Mouse (Mus musculus) cerebellum, adult 2 months (tissue): ENCODE measurements around the gene Gm10720. TPM values are rescaled to one million over a fixed set of nuclear protein-coding genes. Genes with fewer than 3 reads are reported as not detected.
"Not testable (repeated sequence)": the region's sequence is repeated elsewhere in the genome, so short reads cannot be mapped to it uniquely, and the experiment has no call there.

Experiments
- DNase-seq, 2 experiments: peaks; one replicate each; pipeline ENCODE4 v3.0.0; 2021
- H3K27ac ChIP-seq: fragments of 200-500 bp; 2 replicates; pipeline ENCODE4 v1.5.1; 2012; ENCODE audit warnings: low read length, control low read depth, inconsistent platforms; ENCODE audit not compliant: insufficient read depth
- H3K27me3 ChIP-seq: fragments of 200-500 bp; 2 replicates; pipeline ENCODE4 v1.6.1; 2012; ENCODE audit warnings: inconsistent platforms, mild to moderate bottlenecking, low read length, moderate library complexity; ENCODE audit not compliant: control insufficient read depth, insufficient read depth
- H3K4me1 ChIP-seq: fragments of 200-500 bp; 2 replicates; pipeline ENCODE4 v1.6.1; 2011; ENCODE audit warnings: low read length; ENCODE audit not compliant: control insufficient read depth, insufficient read depth
- H3K4me3 ChIP-seq: fragments of 200-500 bp; replicated peaks from 2 replicates; pipeline ENCODE3; 2011; ENCODE audit warnings: mild to moderate bottlenecking, low read depth, low read length, control low read depth; ENCODE audit not compliant: insufficient read depth
- WGBS: fragments of 180-500 bp; shearing (Covaris S2); methylation state at CpG from one replicate; pipeline ENCODE4 v1.1.7; 2018; 5-methylcytosine and 5-hydroxymethylcytosine counted together
- polyA plus RNA-seq: library from polyadenylated mRNA; depleted of rRNA; stranded (reverse); fragments of >200 nt; gene quantifications from 2 replicates; pipeline ENCODE4 v1.2.3, GENCODE M21; 2012

The Gm10720 gene
- polyA plus RNA-seq, 1 experiment, result not detected

- not testable (repeated sequence) for H3K27ac ChIP-seq, H3K4me3 ChIP-seq, DNase-seq, H3K27me3 ChIP-seq, H3K4me1 ChIP-seq
- WGBS, result 54% methylated on average over 1 of the region's 9 CpGs
Observed at GRCm38 (mm10) chr9:3017108-3017507, 1.7 kb downstream of the Gm10720 start, which contains the start of gene Gm10719. Gene Gm10719, plus strand, starts transcription at chr9:3017408.

- WGBS, result 57% methylated on average over 9 of the region's 9 CpGs
- not testable (repeated sequence) for H3K4me3 ChIP-seq, H3K27ac ChIP-seq, H3K27me3 ChIP-seq, H3K4me1 ChIP-seq
- peak in 1 of 2 experiments; percentile 51 for DNase-seq
Observed at GRCm38 (mm10) chr9:3018944-3019343, 3.5 kb downstream of the Gm10720 start.

DNA sequence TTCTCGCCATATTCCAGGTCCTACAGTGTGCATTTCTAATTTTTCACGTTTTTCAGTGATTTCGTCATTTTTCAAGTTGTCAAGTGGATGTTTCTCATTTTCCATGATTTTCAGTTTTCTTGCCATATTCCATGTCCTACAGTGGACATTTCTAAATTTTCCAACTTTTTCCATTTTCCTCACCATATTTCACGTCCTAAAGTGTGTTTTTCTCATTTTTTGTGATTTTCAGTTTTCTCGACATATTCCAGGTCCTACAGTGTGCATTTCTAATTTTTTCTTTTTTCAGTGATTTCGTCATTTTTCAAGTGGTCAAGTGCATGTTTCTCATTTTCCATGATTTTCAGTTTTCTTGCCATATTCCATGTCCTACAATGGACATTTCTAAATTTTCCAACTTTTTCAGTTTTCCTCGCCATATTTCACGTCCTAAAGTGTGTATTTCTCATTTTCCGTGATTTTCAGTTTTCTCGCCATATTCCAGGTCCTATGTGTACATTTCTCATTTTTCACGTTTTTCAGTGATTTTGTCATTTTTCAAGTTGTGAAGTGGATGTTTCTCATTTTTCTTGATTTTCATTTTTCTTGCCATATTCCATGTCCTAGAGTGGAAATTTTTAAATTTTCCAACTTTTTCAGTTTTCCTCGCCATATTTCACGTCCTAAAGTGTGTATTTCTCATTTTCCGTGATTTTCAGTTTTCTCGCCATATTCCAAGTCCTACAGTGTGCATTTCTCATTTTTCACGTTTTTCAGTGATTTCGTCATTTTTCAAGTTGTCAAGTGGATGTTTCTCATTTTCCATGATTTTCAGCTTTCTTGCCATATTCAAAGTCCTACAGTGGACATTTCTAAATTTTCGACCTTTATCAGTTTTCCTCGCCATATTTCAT lies 4.6 kb downstream of the Gm10720 start:
- WGBS, result 78% methylated on average over 17 of the region's 19 CpGs
- not testable (repeated sequence) for H3K4me1 ChIP-seq, H3K27ac ChIP-seq, H3K27me3 ChIP-seq, H3K4me3 ChIP-seq
- DNase-seq, result peak; percentile 57 to 62

DNA sequence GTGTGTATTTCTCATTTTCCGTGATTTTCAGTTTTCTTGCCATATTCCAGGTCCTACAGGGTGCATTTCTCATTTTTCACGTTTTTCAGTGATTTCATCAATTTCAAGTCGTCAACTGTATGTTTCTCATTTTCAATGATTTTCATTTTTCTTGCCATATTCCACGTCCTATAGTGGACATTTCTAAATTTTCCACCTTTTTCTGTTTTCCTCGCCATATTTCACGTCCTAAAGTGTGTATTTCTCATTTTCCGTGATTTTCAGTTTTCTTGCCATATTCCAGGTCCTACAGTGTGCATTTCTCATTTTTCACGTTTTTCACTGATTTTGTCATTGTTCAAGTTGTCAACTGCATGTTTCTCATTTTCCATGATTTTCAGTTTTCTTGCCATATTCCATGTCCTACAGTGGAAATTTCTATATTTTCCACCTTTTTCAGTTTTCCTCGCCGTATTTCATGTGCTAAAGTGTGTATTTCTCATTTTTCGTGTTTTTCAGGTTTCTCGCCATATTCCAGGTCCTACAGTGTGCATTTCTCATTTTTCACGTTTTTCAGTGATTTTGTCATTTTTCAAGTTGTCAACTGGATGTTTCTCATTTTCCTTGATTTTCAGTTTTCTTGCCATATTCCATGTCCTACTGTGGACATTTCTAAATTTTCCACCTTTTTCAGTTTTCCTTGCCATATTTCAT lies 7.0 kb downstream of the Gm10720 start:
- peak; percentile 59 to 71 for DNase-seq
- H3K27me3 ChIP-seq, H3K4me3 ChIP-seq, H3K27ac ChIP-seq, H3K4me1 ChIP-seq: not testable (repeated sequence)
- 72% methylated on average over 11 of the region's 13 CpGs for WGBS

DNA sequence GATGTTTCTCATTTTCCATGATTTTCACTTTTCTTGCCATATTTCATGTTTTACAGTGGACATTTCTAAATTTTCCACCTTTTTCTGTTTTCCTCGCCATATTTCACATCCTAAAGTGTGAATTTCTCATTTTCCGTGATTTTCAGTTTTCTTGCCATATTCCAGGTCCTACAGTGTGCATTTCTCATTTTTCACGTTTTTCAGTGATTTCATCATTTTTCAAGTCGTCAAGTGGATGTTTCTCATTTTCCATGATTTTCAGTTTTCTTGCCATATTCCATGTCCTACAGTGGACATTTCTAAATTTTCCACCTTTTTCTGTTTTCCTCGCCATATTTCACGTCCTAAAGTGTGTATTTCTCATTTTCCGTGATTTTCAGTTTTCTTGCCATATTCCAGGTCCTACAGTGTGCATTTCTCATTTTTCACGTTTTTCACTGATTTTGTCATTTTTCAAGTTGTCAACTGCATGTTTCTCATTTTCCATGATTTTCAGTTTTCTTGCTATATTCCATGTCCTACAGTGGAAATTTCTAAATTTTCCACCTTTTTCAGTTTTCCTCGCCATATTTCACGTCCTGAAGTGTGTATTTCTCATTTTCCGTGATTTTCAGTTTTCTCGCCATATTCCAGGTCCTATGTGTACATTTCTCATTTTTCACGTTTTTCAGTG lies 8.0 kb downstream of the Gm10720 start, which contains the start of gene Gm10718:
Gene Gm10718, plus strand, starts transcription at position 236 of the 673 bp plus-strand sequence.
- H3K4me3 ChIP-seq, H3K4me1 ChIP-seq, H3K27me3 ChIP-seq, H3K27ac ChIP-seq: not testable (repeated sequence)
- peak; percentile 17 to 18 for DNase-seq
- WGBS, result 74% methylated on average over 12 of the region's 13 CpGs

DNA sequence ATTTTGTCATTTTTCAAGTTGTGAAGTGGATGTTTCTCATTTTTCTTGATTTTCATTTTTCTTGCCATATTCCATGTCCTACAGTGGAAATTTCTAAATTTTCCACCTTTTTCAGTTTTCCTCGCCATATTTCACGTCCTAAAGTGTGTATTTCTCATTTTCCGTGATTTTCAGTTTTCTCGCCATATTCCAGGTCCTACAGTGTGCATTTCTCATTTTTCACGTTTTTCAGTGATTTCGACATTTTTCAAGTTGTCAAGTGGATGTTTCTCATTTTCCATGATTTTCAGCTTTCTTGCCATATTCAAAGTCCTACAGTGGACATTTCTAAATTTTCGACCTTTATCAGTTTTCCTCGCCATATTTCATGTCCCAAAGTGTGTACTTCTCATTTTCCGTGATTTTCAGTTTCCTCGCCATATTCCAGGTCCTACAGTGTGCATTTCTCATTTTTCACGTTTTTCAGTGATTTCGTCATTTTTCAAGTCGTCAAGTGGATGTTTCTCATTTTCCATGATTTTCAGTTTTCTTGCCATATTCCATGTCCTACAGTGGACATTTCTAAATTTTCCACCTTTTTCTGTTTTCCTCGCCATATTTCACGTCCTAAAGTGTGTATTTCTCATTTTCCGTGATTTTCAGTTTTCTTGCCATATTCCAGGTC lies 8.7 kb downstream of the Gm10720 start:
- not testable (repeated sequence) for H3K4me1 ChIP-seq, H3K27me3 ChIP-seq, H3K27ac ChIP-seq, H3K4me3 ChIP-seq
- DNase-seq, result peak; percentile 45 to 61
- WGBS, result 75% methylated on average over 16 of the region's 16 CpGs

GRCm38 (mm10) chr9:3024912-3025467 lies 9.5 kb downstream of the Gm10720 start, which contains the start of gene Gm10717:
Gene Gm10717, plus strand, starts transcription at chr9:3025417.
- 74% methylated on average over 12 of the region's 12 CpGs for WGBS
- DNase-seq, result peak; percentile 31 to 37
- H3K4me1 ChIP-seq, H3K27ac ChIP-seq, H3K4me3 ChIP-seq, H3K27me3 ChIP-seq: not testable (repeated sequence)

- not testable (repeated sequence) for H3K4me3 ChIP-seq, H3K27me3 ChIP-seq, H3K27ac ChIP-seq, H3K4me1 ChIP-seq
- peak; percentile 53 to 55 for DNase-seq
- WGBS, result 75% methylated on average over 5 of the region's 6 CpGs
Observed at GRCm38 (mm10) chr9:3025653-3026052, 10.2 kb downstream of the Gm10720 start.

GRCm38 (mm10) chr9:3026136-3026535 lies 10.7 kb downstream of the Gm10720 start:
- not testable (repeated sequence) for H3K27ac ChIP-seq

DNA sequence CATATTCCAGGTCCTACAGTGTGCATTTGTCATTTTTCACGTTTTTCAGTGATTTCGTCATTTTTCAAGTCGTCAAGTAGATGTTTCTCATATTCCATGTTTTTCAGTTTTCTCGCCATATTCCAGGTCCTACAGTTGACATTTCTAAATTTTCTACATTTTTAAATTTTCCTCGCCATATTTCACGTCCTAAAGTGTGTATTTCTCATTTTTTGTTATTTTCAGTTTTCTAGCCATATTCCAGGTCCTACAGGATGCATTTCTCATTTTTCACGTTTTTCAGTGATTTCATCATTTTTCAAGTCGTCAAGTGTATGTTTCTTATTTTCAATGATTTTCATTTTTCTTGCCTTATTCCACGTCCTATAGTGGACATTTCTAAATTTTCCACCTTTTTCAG lies 11.3 kb downstream of the Gm10720 start:
- DNase-seq, H3K4me3 ChIP-seq, H3K4me1 ChIP-seq, H3K27me3 ChIP-seq, H3K27ac ChIP-seq: not testable (repeated sequence)
- 68% methylated on average over 9 of the region's 9 CpGs for WGBS

More at GRCm38 (mm10) chr9:3026136-3026535, 10.7 kb downstream of the Gm10720 start:
- DNase-seq, H3K4me3 ChIP-seq, H3K4me1 ChIP-seq, H3K27me3 ChIP-seq: not testable (repeated sequence)
- WGBS, result 74% methylated on average over 5 of the region's 5 CpGs

GRCm38 (mm10) chr9:3027200-3027599 lies 11.7 kb downstream of the Gm10720 start:
- 71% methylated on average over 9 of the region's 9 CpGs for WGBS
- not testable (repeated sequence) for H3K4me3 ChIP-seq

More at GRCm38 (mm10) chr9:3027200-3027599, 11.7 kb downstream of the Gm10720 start:
- not testable (repeated sequence) for DNase-seq, H3K27me3 ChIP-seq, H3K4me1 ChIP-seq, H3K27ac ChIP-seq
